Mouse (Mus musculus): Measurements from ENCODE around the gene Ooep.
A peak's percentile ranks its signal among the peaks of the same experiment; 100 is the strongest.
"Not testable (repeated sequence)": the region's sequence is repeated elsewhere in the genome, so short reads cannot be mapped to it uniquely, and the experiment has no call there.

Gene Ooep

DNA sequence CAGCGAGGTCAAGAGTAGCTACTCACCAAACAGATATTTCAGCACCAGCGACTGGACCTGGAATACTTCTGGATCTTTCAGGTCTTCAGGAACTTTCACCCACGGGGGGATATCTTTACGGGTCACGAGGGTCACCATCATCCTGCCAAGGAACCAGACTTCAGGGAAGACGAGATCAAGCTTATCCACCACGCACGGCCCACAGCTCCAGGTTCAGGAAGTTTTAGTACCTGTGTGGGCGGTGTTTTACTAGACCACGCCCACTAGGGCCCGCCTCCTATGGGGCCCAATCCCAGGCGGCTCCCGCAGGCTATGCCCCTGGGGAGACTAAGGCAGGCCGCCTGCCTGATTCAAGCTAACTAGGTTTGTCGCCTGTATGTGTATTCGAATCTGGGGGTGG lies 10.6 kb downstream of the Ooep start, which contains the start of gene Dppa5a:
TSS of gene Dppa5a (minus strand) at position 219 of the 400 bp plus-strand sequence.
- DNase-seq (ENCODE audit: low read depth, low spot score), result peak; percentile 96

DNA sequence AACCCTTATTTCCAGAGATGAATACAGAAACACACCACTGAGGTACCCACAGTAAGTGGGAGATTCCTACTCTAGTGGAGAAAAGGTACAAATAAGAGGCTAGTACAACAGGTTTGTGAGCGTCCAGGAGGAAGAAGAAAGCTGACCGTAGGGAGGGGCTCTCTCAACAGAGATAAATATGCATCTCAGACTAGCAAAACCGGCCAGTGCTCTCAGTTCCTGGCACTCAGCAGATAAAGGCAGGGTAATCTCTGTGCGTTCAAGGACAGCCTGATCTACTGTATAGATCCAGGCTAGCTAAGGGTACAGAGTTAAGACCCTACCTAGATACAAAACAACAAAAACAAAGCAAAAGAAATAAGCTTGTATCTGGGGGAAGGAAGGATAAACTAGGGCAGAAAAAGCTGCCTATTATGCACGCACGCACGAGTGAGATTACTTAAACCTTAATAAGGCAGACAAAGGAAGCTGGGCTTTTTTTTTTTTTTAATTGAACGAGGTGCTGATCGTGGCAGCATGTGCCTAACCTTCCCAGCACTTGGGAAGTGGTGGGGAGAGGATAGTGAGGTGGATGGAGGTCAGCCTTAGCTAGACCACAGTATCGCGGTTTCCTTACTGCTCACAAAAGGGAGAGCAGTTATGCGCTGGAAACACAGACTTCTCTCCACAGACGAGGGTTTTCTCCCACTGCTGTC lies 12.5 kb downstream of the Ooep start:
- no peak for DNase-seq (ENCODE audit: low read depth, low spot score)

DNA sequence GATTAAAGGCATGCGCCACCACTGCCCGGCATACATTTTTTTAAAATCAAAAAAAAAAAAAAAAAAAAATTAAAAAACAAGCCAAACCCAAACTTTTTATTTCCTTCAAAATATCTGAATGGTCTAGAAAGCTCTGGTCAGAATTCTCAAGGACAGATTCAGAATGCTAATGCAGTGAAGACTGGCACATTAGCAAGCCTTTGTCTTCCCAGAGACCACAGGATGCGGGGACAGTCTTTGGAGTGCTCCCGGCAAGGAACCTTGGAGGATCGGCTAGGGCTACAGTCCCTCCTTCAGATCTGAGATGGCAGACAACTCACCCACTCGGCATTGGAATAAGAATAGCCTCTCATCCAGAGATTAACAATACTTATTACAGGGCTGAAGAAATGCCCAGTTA lies 13.8 kb downstream of the Ooep start:
- peak; percentile 93 for DNase-seq (ENCODE audit: low read depth, low spot score)

DNA sequence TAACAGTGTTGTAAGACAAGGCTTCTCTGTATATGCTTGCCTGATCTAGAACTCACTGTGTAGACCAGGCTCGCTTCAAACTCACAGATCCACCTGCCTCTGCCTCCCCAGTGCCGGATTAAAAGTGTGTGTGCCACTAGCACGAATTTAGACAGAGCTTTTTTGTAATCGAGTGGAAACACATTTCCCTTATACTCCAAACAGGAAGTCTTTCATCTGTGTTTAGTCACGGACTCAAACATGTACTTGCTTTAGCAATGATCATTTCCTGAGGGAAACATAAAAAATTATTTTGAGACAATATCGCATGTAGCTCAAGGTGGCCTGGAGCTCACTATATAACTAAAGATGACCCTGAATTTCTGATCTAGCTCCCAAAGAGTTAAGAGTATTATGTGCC lies 15.2 kb downstream of the Ooep start:
- no peak for DNase-seq (ENCODE audit: low read depth, low spot score)

DNA sequence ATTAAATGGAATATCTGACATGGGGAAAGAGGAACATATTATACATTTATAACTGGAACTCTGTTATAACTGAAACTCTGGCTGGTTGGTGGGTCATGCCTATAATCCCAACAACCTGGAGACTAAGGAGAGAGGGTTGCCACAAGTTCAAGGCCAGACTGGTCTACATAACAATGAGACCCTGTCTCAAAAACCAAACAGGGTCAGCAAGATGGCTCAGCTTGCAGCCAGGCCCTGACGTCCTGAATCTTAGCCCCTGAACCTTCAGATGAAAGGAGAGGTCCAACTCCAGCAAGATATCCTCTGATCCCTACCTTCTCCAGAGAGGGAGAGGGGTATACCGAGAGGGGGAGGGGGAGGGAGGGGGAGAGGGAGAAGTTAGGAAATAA lies 18.0 kb downstream of the Ooep start:
- DNase-seq (ENCODE audit: low read depth, low spot score), result peak; percentile 61

DNA sequence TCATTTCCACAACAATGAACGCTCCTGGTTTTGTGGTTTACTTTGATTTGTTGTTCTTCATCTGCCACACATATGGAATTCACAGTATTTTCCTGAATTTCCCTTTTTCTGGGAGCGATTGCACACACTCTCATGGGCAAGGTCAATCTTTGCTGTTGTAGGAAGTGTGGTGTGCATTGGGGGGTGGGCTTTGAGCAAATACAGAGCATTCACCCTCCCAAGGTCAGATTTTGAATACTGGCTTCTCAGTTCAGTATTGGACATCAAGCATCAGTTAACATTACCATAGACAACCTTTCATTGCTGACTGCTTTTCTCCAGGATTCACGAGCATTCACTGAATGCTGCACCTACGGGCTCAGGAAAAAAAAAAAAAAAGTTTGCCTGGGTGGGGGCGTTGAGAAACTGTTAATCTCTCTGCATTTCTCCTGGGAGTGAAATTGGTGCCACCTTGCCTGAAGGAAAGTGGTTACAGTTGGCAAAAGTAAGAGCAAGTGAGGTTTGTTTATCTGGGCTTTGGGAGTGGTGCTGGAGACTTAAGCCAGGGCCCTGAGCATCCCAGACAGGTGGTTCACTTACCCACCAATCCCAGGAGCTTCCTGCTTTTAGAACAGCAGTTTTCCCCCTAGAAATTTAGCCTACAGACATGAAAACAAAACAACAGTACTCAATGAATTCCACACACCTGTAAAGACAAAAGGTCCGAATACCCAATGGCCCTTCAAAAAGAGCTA lies 18.6 kb downstream of the Ooep start:
- peak; percentile 67 for DNase-seq (ENCODE audit: low read depth, low spot score)

DNA sequence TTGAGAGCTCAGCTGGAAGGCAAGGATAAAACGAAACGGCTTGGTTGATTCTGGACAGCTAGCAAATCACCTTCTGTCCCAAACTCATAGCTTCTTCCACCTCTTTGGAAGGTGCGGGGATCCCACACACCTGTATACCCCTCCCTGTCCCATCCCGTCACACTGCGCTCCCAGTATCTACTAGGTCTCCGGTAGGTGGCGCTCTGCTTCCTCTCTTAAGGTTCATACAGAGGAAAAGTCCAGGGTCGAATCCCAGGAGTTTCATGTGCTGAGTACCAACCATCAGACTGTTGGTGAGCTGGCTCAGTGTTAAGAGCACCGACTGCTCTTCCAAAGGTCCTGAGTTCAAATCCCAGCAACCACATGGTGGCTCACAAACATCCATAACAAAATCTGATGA lies 20.5 kb downstream of the Ooep start:
- peak; percentile 95 for DNase-seq (ENCODE audit: low read depth, low spot score)

DNA sequence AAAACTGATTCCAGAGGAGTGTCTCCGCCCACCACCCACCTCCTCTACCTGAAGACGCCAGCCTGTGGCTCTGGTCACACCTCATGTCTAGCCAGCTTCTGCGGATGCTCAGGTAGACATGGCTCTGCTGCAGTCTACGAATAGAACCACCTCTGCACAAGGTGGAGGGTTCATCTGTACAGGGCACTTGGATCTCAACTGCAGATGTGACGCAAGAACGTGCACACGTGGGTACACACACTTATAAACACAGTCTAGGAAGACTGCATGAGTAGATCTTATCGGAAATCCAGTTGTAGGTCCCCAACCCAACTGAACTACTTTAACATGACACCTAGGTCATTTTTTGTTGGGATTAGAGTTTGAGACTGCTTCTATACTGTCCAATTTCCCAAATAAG lies 22.9 kb downstream of the Ooep start, which contains the start of gene Gsta2:
TSS of gene Gsta2 (minus strand) at position 178 of the 400 bp plus-strand sequence.
- no peak for DNase-seq (ENCODE audit: low read depth, low spot score)

DNA sequence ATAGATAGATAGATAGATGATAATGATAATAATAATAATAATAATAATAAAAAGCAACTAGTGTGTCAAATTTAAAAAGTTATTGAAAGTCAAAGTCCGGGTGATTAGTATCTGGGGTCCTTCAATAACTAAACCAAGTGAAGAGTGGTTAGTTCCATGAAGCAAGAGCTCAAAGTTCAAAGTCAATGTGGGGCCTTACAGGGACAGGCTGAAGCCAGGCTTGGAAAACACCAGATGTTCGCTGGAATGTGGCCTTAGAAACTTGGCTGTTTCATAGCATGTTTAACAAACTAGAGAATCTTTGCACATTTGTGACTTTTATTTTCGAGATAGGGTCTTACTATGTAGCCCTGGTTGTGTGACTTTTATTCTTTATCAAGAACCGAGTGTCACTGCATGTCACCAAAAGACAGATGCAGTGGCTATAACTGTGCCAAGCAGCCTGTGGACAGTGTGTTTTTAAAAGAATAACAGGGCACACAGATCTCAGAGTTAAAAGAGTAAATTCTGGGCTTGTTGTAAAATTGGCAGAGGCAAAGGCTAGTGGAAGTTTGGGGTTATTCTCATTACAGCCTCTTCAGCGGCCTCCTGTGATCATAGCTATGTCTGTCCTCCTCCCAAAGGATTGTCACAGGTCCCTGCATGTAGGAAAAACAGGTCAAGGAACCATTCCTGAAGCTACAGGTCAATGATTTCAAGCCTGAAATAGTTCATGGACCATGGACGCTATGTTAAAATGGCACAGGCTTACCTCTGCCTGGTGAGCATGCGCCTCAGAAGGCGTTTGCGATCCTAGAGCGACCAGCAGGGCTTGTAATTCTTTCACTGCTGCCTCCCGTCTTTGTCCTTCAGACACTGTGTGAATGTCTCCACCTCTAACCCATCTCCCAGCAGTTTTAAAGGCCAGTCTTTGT lies 23.6 kb downstream of the Ooep start:
- no peak for DNase-seq (ENCODE audit: low read depth, low spot score)

DNA sequence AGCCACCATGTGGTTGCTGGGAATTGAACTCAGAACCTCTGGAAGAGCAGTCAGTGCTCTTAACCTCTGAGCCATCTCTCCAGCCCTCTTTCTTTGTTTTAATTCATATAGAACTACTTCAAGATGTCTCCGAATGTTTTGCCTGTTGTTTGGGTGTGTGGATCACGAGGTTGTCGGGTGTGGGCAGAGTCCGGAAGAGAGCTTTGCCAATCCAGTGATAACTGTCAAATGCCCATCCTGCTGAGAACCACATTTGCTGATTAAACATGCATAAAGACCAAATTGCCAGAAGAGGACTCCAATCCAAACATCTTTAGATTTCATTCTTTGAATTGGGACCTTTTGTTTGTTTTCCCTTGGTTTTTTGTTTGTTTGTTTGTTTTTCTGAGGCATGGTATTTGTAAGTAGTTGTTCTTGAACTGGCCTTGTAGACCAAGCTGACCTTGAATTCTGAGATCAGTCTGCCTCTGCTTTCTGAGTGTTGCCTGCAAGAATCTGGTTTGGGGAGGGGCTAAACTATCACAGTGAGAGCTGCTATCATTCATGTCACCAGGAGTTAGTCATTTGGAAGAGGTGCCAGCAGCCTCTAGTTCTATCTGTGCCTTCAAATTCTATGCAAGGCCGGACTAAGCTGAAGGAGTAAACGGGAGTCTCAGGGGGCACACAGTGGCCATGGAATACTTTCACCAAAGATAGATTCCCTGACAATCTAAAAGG lies 26.9 kb downstream of the Ooep start:
- no peak for DNase-seq (ENCODE audit: low read depth, low spot score)

DNA sequence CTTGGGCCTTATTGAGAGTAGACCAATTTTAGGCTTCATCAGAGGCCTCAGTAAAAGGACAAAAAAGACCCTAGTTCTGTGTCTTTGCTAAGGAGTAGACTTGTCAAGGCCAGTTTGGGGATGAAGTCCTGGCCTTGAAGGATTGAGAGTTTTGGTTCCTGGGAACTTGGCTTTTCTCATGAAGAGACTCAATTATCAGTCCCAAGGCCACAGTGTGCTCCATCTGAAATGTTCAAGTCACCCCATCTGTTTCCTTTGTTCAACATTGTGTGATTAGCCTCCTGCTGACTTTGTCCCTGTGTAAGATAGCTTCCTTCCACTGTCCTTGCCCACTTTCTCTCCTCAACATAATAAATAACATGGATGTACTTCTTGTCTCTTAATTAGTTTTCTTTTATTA lies 28.5 kb downstream of the Ooep start:
- peak; percentile 53 for DNase-seq (ENCODE audit: low read depth, low spot score)

DNA sequence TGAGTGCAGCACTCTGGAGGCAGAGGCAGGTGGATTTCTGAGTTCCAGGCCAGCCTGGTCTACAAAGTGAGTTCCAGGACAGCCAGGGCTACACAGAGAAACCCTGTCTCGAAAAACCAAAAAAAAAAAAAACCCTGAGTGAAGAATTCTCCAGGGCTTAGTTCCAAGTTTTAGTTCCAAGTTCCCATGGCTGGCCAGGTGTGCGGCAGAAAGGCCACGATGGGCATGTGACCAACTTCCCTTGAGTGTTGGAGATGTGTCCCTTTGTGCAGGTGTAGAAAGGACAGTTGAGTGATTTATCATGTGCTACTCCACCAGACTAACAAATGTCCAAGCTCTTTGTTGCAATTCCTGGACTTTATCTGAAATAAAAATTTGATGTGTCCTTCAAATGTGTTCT lies 29.4 kb downstream of the Ooep start:
- not testable (repeated sequence) for DNase-seq (ENCODE audit: low read depth, low spot score)

DNA sequence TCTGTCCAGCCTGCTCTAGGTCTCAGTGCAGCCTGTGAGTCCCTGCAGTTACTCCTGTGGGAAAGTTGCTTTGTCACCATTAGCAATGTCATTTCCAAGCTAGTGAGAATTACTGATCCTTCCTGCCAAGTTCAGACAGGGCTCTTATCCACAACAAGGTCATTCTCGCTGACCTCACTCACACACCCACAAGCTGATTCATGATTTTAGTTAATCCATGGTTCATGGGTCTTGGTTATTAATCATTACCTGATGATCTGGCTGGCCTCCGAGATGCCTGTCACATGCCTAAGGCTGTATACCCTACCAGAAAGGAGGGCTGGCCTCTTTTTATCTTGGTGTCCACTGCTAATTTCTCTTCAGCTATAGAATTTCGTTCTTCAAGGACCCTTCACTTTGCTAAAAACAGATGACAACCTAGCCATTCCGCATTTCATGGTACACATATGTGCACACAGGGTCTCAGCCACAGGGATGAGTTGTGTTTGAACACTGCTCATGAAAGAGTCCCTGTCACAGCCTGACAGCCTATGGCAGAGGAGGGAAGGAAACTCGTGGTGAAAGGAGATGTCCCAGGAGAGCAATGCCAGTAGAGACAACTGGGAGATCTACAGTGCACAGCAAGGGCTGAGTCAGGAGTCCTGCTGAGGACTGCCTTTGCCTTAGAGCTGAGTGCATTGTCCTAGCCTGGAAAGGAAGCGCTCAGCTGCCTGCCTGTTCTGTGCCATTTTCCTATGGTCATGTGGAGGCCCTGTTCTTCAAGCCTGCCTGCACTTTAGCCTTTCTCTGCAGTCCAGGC lies 30.1 kb downstream of the Ooep start:
- not testable (repeated sequence) for DNase-seq (ENCODE audit: low read depth, low spot score)

DNA sequence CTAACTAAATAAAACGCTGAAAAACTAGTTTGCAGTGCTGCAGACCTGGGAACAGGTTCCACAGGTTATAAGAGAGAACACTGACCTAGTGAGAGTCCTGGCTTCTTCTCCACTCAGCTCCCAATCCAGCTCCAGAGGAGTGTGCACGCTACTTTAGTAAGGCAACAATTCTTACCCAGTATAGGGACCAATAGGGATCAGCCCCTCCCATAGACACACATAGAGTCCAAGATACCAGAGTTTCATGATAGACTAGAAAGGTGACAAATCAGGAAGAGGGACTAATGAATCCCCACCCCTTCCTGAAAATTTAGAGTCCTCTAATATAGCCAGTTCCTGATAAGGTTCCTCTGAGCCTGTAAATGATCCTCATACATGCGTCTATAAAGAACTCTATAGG lies 31.5 kb downstream of the Ooep start:
- no peak for DNase-seq (ENCODE audit: low read depth, low spot score)

DNA sequence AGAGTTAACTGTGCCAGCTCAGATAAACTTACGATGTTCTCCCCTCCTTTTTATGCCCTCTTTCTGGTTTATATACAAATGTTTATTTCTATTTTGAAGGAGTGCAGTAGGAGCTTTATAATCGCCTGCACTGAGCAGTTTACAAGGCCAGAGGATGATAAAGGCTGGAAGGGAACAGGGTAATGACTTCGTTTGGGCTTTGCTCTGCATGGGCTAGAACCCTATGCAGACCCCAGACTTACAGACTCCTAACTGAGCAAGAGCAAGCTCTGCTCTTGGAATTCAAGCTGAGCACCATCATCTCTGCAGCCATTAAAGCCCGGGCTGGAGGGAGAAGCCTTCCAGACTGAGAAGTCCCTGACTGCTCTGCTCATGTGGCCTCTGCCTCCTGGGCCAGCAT lies 33.3 kb downstream of the Ooep start:
- not testable (repeated sequence) for DNase-seq (ENCODE audit: low read depth, low spot score)

DNA sequence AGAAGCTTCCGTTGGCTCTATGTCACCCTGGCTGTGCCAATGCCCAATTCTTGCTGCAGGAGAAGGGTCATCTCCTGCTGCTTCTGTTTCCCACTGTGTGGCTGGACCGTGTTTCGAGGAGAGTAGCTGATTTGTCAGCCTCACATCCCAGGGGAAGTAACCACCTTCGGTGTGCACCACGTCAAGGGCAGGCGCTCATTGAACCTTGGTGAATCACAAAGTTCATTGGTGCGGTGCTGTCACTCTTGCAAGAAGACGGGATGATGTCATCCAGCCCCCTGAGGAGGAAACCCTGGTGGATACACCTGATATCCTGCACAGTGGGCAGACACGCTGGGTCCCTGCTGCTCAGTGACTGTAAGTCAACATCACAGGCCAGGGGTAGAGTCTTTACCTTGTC lies 35.5 kb downstream of the Ooep start:
- DNase-seq (ENCODE audit: low read depth, low spot score), result not testable (repeated sequence)

DNA sequence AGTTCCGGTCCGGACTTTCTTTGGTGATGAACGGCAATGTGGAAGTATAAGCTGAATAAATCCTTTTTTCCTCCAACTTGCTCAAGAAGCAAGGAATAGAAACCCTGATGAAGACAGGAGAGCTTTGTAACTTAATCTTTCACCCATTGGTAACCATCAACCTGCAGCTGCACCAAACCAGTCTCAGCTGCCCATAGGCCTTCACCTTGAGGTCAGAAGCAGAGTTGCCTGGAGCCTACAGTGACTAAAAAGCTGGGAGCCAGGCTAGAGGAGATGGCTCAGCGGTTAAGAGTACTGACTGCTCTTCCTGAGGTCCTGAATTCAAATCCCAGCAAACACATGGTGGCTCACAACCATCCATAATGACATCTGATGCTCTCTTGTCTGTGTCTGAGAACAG lies 36.0 kb downstream of the Ooep start:
- not testable (repeated sequence) for DNase-seq (ENCODE audit: low read depth, low spot score)

DNA sequence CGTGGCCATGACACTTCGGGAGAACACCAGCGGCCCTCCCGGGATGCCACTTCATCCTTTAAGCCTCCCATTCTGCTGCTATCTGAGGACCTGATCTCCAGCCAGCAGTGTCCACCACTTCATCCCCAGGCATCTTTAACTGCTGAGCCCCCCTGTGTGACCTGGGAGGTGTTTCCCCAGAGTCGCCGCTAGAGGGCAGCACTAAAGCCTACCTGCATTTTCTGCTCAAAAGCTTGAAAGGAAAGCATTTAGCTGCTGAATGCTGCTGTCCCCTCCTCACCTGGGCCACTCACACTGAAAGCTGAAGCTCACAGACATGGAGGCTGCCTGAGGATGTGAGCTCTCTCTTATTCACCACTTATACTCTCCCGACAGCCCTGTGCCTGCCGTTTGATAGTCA lies 38.2 kb downstream of the Ooep start:
- peak; percentile 82 for DNase-seq (ENCODE audit: low read depth, low spot score)

DNA sequence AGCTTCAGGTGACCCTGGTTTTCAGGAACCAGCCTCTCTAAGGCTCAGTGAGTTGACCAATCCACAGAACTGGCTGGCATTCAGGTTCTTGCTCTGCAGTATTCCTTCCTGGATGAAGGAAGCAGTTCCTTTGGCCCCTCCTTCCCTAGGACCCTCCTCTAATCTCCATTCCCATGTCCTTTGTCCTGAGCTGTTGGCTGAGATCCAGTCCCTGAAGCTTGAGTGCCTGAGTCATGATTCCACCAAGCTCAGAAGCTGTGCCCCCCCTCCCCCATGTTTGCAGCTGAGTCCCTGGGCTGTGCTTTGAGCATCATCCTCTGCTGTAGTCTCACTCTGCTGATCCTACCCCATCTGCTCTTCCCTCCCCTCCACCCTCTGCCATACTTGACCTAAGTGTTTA lies 41.5 kb downstream of the Ooep start:
- not testable (repeated sequence) for DNase-seq (ENCODE audit: low read depth, low spot score)

DNA sequence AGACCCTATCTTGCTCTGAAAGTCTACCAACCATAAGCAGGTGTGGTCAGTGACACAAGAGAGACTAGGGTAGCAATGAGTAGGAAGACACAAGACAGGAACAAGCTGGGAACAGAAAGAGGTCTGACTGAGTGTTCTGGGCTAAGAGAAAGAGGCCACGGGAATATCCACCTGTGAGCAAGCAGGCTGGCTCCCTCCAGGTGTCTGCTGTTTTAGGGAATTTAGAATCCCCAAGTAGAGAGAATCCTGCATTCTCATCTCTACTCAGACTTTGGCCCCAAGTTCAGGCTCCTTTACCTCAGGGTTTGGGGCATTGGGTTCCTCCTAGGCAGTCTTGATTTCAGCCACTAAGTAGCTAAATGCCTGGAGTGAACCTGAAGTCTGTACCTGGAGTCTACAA lies 51.2 kb downstream of the Ooep start, which contains the start of gene Omt2b:
TSS of gene Omt2b (plus strand) at position 301 of the 400 bp plus-strand sequence.
- not testable (repeated sequence) for DNase-seq (ENCODE audit: low read depth, low spot score)

Data from ZHBTc4 (cell line).